Mouse (Mus musculus): Measurements from ENCODE around the gene Tkfc. TPM values are rescaled to one million over a fixed set of nuclear protein-coding genes. Genes with fewer than 3 reads are reported as not detected.

Gene Tkfc
- polyA plus RNA-seq, 1 experiment from 2014 or later = 20.0 TPM

- Histone ChIP-seq H3K9ac (replicated peaks; ENCODE audit: low read length) (no peak overlapping the region), H3K36me3 (replicated peaks; ENCODE audit: control insufficient read depth, insufficient read depth, low read depth, low read length) (no peaks in the 10 kb centered on the region)
Measured at GRCm38 (mm10) chr19:10599648-10600047, 5.8 kb downstream of the Tkfc start.

GRCm38 (mm10) chr19:10598188-10598587, 7.3 kb downstream of the Tkfc start:
- ATAC-seq (replicated peaks; ENCODE audit: insufficient number of reproducible peaks, low FRiP score, low TSS enrichment, low read depth) = no peak
- Histone ChIP-seq H3K9ac (replicated peaks; ENCODE audit: low read length) (no peak overlapping the region), H3K4me1 (ENCODE audit: control insufficient read depth, insufficient read depth, low read length) (no peaks in the 10 kb centered on the region), H3K36me3 (replicated peaks; ENCODE audit: control insufficient read depth, insufficient read depth, low read depth, low read length) (peaks cover 2% of the 10 kb centered on the region; the same call in 1 of the 2 replicates), H3K4me2 (ENCODE audit: low read depth, low read length) (no peak overlapping the region), H3K4me3 (ENCODE audit: low read depth, low read length) (no peak overlapping the region), H3K27me3 (ENCODE audit: control insufficient read depth, insufficient read depth, low read length) (no peaks in the 10 kb centered on the region), H3K9me3 (replicated peaks; ENCODE audit: control insufficient read depth, low read length) (no peaks in the 10 kb centered on the region), H3K27ac (replicated peaks; ENCODE audit: low read depth, low read length) (no peak overlapping the region)
- 39% methylated on average over 3 of the region's 3 CpGs for WGBS
- no peak for DNase-seq (ENCODE audit: low spot score)

More at GRCm38 (mm10) chr19:10599648-10600047, 5.8 kb downstream of the Tkfc start:
- H3K27me3 ChIP-seq (ENCODE audit: control insufficient read depth, insufficient read depth, low read length) = no peaks in the 10 kb centered on the region
- no peaks in the 10 kb centered on the region for H3K4me1 ChIP-seq (ENCODE audit: control insufficient read depth, insufficient read depth, low read length)
- no peaks in the 10 kb centered on the region for H3K9me3 ChIP-seq (replicated peaks; ENCODE audit: control insufficient read depth, low read length)
- ATAC-seq (replicated peaks; ENCODE audit: insufficient number of reproducible peaks, low FRiP score, low TSS enrichment, low read depth) (no peak), DNase-seq (ENCODE audit: low spot score) (no peak)
- no peak overlapping the region for H3K4me3 ChIP-seq (ENCODE audit: low read depth, low read length)
- H3K27ac ChIP-seq (replicated peaks; ENCODE audit: low read depth, low read length) = no peak overlapping the region
- WGBS = 91% methylated on average over 2 of the region's 2 CpGs
- no peak overlapping the region for H3K4me2 ChIP-seq (ENCODE audit: low read depth, low read length)

GRCm38 (mm10) chr19:10591659-10592377, 13.6 kb downstream of the Tkfc start:
- DNase-seq (ENCODE audit: low spot score) (no peak), ATAC-seq (replicated peaks; ENCODE audit: insufficient number of reproducible peaks, low FRiP score, low TSS enrichment, low read depth) (no peak)
- H3K4me1 ChIP-seq (ENCODE audit: control insufficient read depth, insufficient read depth, low read length) = 0 out of 2 replicates have a peak, but pooled peaks cover 4% of the 10 kb centered on the region
- no peaks in the 10 kb centered on the region for H3K9me3 ChIP-seq (replicated peaks; ENCODE audit: control insufficient read depth, low read length)
- H3K4me3 ChIP-seq (ENCODE audit: low read depth, low read length) = no peak overlapping the region
- H3K36me3 ChIP-seq (replicated peaks; ENCODE audit: control insufficient read depth, insufficient read depth, low read depth, low read length) = peaks cover 2% of the 10 kb centered on the region; the same call in 1 of the 2 replicates
- no peak overlapping the region for H3K27ac ChIP-seq (replicated peaks; ENCODE audit: low read depth, low read length)
- H3K9ac ChIP-seq (replicated peaks; ENCODE audit: low read length) = no peak overlapping the region
- no peak overlapping the region for H3K4me2 ChIP-seq (ENCODE audit: low read depth, low read length)
- H3K27me3 ChIP-seq (ENCODE audit: control insufficient read depth, insufficient read depth, low read length) = no peaks in the 10 kb centered on the region
- WGBS = 90% methylated on average over 6 of the region's 6 CpGs

GRCm38 (mm10) chr19:10590301-10590700, 15.2 kb downstream of the Tkfc start:
- H3K27me3 ChIP-seq (ENCODE audit: control insufficient read depth, insufficient read depth, low read length) = no peaks in the 10 kb centered on the region
- no peak overlapping the region for H3K27ac ChIP-seq (replicated peaks; ENCODE audit: low read depth, low read length)
- no peak overlapping the region for H3K4me2 ChIP-seq (ENCODE audit: low read depth, low read length)
- DNase-seq (ENCODE audit: low spot score) (no peak), ATAC-seq (replicated peaks; ENCODE audit: insufficient number of reproducible peaks, low FRiP score, low TSS enrichment, low read depth) (no peak)
- WGBS = 58% methylated on average over 3 of the region's 3 CpGs
- H3K9ac ChIP-seq (replicated peaks; ENCODE audit: low read length) = no peak overlapping the region; the same call in 1 of the 2 replicates
- 0 out of 2 replicates have a peak, but pooled peaks cover 4% of the 10 kb centered on the region for H3K4me1 ChIP-seq (ENCODE audit: control insufficient read depth, insufficient read depth, low read length)
- H3K9me3 ChIP-seq (replicated peaks; ENCODE audit: control insufficient read depth, low read length) = no peaks in the 10 kb centered on the region
- no peak overlapping the region for H3K4me3 ChIP-seq (ENCODE audit: low read depth, low read length)
- peaks cover 2% of the 10 kb centered on the region; the same call in 1 of the 2 replicates for H3K36me3 ChIP-seq (replicated peaks; ENCODE audit: control insufficient read depth, insufficient read depth, low read depth, low read length)

GRCm38 (mm10) chr19:10589127-10589857, 16.2 kb downstream of the Tkfc start:
- peak; percentile 36; the same call in 1 of the 2 replicates for ATAC-seq (replicated peaks; ENCODE audit: insufficient number of reproducible peaks, low FRiP score, low TSS enrichment, low read depth)
- Histone ChIP-seq H3K36me3 (replicated peaks; ENCODE audit: control insufficient read depth, insufficient read depth, low read depth, low read length) (peaks cover under 1% of the 10 kb centered on the region; the same call in 1 of the 2 replicates), H3K9ac (replicated peaks; ENCODE audit: low read length) (no peak overlapping the region), H3K27me3 (ENCODE audit: control insufficient read depth, insufficient read depth, low read length) (no peaks in the 10 kb centered on the region), H3K4me1 (ENCODE audit: control insufficient read depth, insufficient read depth, low read length) (0 out of 2 replicates have a peak, but pooled peaks cover 4% of the 10 kb centered on the region), H3K4me3 (ENCODE audit: low read depth, low read length) (no peak overlapping the region), H3K9me3 (replicated peaks; ENCODE audit: control insufficient read depth, low read length) (no peaks in the 10 kb centered on the region), H3K4me2 (ENCODE audit: low read depth, low read length) (no peak overlapping the region), H3K27ac (replicated peaks; ENCODE audit: low read depth, low read length) (peak overlapping the region; percentile 44; the same call in 1 of the 2 replicates)
- DNase-seq (ENCODE audit: low spot score) = peak; percentile 29
- WGBS = 60% methylated on average over 5 of the region's 5 CpGs

- no peaks in the 10 kb centered on the region for H3K9me3 ChIP-seq (replicated peaks; ENCODE audit: control insufficient read depth, low read length)
- no peak overlapping the region for H3K27ac ChIP-seq (replicated peaks; ENCODE audit: low read depth, low read length)
- no peaks in the 10 kb centered on the region for H3K27me3 ChIP-seq (ENCODE audit: control insufficient read depth, insufficient read depth, low read length)
- no peak overlapping the region for H3K4me2 ChIP-seq (ENCODE audit: low read depth, low read length)
- ATAC-seq (replicated peaks; ENCODE audit: insufficient number of reproducible peaks, low FRiP score, low TSS enrichment, low read depth) (no peak), DNase-seq (ENCODE audit: low spot score) (no peak)
- 81% methylated on average over 7 of the region's 8 CpGs for WGBS
- H3K4me3 ChIP-seq (ENCODE audit: low read depth, low read length) = no peak overlapping the region
- H3K4me1 ChIP-seq (ENCODE audit: control insufficient read depth, insufficient read depth, low read length) = 0 out of 2 replicates have a peak, but pooled peaks cover 4% of the 10 kb centered on the region
- no peaks in the 10 kb centered on the region for H3K36me3 ChIP-seq (replicated peaks; ENCODE audit: control insufficient read depth, insufficient read depth, low read depth, low read length)
- H3K9ac ChIP-seq (replicated peaks; ENCODE audit: low read length) = no peak overlapping the region
Measured at GRCm38 (mm10) chr19:10587231-10587630, 18.2 kb downstream of the Tkfc start.

GRCm38 (mm10) chr19:10585112-10585511, 20.3 kb downstream of the Tkfc start:
- Histone ChIP-seq H3K9ac (replicated peaks; ENCODE audit: low read length) (no peak overlapping the region), H3K4me2 (ENCODE audit: low read depth, low read length) (no peak overlapping the region), H3K27me3 (ENCODE audit: control insufficient read depth, insufficient read depth, low read length) (no peaks in the 10 kb centered on the region), H3K4me1 (ENCODE audit: control insufficient read depth, insufficient read depth, low read length) (0 out of 2 replicates have a peak, but pooled peaks cover 4% of the 10 kb centered on the region), H3K4me3 (ENCODE audit: low read depth, low read length) (no peak overlapping the region), H3K36me3 (replicated peaks; ENCODE audit: control insufficient read depth, insufficient read depth, low read depth, low read length) (no peaks in the 10 kb centered on the region), H3K27ac (replicated peaks; ENCODE audit: low read depth, low read length) (no peak overlapping the region), H3K9me3 (replicated peaks; ENCODE audit: control insufficient read depth, low read length) (no peaks in the 10 kb centered on the region)
- ATAC-seq (replicated peaks; ENCODE audit: insufficient number of reproducible peaks, low FRiP score, low TSS enrichment, low read depth) (no peak), DNase-seq (ENCODE audit: low spot score) (no peak)
- 93% methylated on average over 8 of the region's 8 CpGs for WGBS

Measured in embryonic facial prominence, embryonic 11.5 days (tissue).